Mouse (Mus musculus): ENCODE data around the gene Msi2. TPM values are rescaled to one million over a fixed set of nuclear protein-coding genes. Genes with fewer than 3 reads are reported as not detected.

Gene Msi2
- polyA plus RNA-seq, 1 experiment from 2014 or later, result 29.1 TPM

- H3K4me1 ChIP-seq, result peaks cover 49% of the 10 kb centered on the region
- no peak for ATAC-seq (replicated peaks; ENCODE audit: low FRiP score)
Measured at GRCm38 (mm10) chr11:88400235-88400634, 318.1 kb downstream of the Msi2 start.

GRCm38 (mm10) chr11:88399431-88399830 lies 318.9 kb downstream of the Msi2 start:
- Histone ChIP-seq H3K4me3 (replicated peaks) (no peak overlapping the region), H3K27ac (0 out of 2 replicates have a peak overlapping the region, but pooled peaks have one; percentile 54), H3K9ac (no peak overlapping the region), H3K27me3 (no peaks in the 10 kb centered on the region), H3K4me2 (no peak overlapping the region), H3K4me1 (peaks cover 48% of the 10 kb centered on the region), H3K36me3 (peaks cover 7% of the 10 kb centered on the region; the same call in 1 of the 2 replicates), H3K9me3 (replicated peaks) (no peaks in the 10 kb centered on the region)
- 32% methylated on average over 5 of the region's 5 CpGs for WGBS
- ATAC-seq (replicated peaks; ENCODE audit: low FRiP score), result no peak

More at GRCm38 (mm10) chr11:88400235-88400634, 318.1 kb downstream of the Msi2 start:
- no peaks in the 10 kb centered on the region for H3K9me3 ChIP-seq (replicated peaks)
- no peak overlapping the region for H3K27ac ChIP-seq
- H3K4me3 ChIP-seq (replicated peaks), result no peak overlapping the region
- H3K36me3 ChIP-seq, result peaks cover 6% of the 10 kb centered on the region; the same call in 1 of the 2 replicates
- H3K27me3 ChIP-seq, result no peaks in the 10 kb centered on the region
- no peak overlapping the region for H3K9ac ChIP-seq
- WGBS, result 89% methylated on average over 6 of the region's 6 CpGs
- H3K4me2 ChIP-seq, result no peak overlapping the region

- H3K9me3 ChIP-seq (replicated peaks), result no peaks in the 10 kb centered on the region
- H3K27ac ChIP-seq, result 0 out of 2 replicates have a peak overlapping the region, but pooled peaks have one; percentile 54
- H3K4me2 ChIP-seq, result no peak overlapping the region
- ATAC-seq (replicated peaks; ENCODE audit: low FRiP score), result no peak
- H3K4me1 ChIP-seq, result peaks cover 47% of the 10 kb centered on the region
- no peak overlapping the region for H3K9ac ChIP-seq
- H3K4me3 ChIP-seq (replicated peaks), result no peak overlapping the region
- H3K36me3 ChIP-seq, result peaks cover 11% of the 10 kb centered on the region; the same call in 1 of the 2 replicates
- no peaks in the 10 kb centered on the region for H3K27me3 ChIP-seq
- WGBS, result 80% methylated on average over 5 of the region's 5 CpGs
Measured at GRCm38 (mm10) chr11:88399028-88399427, 319.3 kb downstream of the Msi2 start.

GRCm38 (mm10) chr11:88395076-88395990 lies 323.0 kb downstream of the Msi2 start:
- Histone ChIP-seq H3K36me3 (peaks cover 24% of the 10 kb centered on the region; the same call in 1 of the 2 replicates), H3K4me2 (no peak overlapping the region), H3K9ac (no peak overlapping the region), H3K9me3 (replicated peaks) (no peaks in the 10 kb centered on the region), H3K4me3 (replicated peaks) (no peak overlapping the region), H3K27me3 (no peaks in the 10 kb centered on the region), H3K27ac (peak overlapping the region; percentile 46), H3K4me1 (peaks cover 33% of the 10 kb centered on the region)
- 55% methylated on average over 8 of the region's 8 CpGs for WGBS
- ATAC-seq (replicated peaks; ENCODE audit: low FRiP score), result no peak

GRCm38 (mm10) chr11:88394341-88395075 lies 323.8 kb downstream of the Msi2 start:
- ATAC-seq (replicated peaks; ENCODE audit: low FRiP score), result no peak
- Histone ChIP-seq H3K4me3 (replicated peaks) (no peak overlapping the region), H3K36me3 (peaks cover 23% of the 10 kb centered on the region; the same call in 1 of the 2 replicates), H3K9ac (no peak overlapping the region), H3K9me3 (replicated peaks) (no peaks in the 10 kb centered on the region), H3K4me1 (peaks cover 24% of the 10 kb centered on the region), H3K4me2 (no peak overlapping the region), H3K27me3 (no peaks in the 10 kb centered on the region), H3K27ac (peak overlapping the region; percentile 46)
- 65% methylated on average over 19 of the region's 19 CpGs for WGBS

GRCm38 (mm10) chr11:88392715-88393114 lies 325.6 kb downstream of the Msi2 start:
- Histone ChIP-seq H3K4me3 (replicated peaks) (no peak overlapping the region), H3K4me1 (peaks cover 18% of the 10 kb centered on the region), H3K27ac (no peak overlapping the region), H3K27me3 (no peaks in the 10 kb centered on the region), H3K9me3 (replicated peaks) (no peaks in the 10 kb centered on the region), H3K36me3 (peaks cover 23% of the 10 kb centered on the region; the same call in 1 of the 2 replicates), H3K4me2 (no peak overlapping the region), H3K9ac (no peak overlapping the region)
- WGBS, result 90% methylated on average over 10 of the region's 10 CpGs
- no peak for ATAC-seq (replicated peaks; ENCODE audit: low FRiP score)

GRCm38 (mm10) chr11:88391181-88391814 lies 327.0 kb downstream of the Msi2 start:
- Histone ChIP-seq H3K4me1 (peaks cover 18% of the 10 kb centered on the region), H3K9me3 (replicated peaks) (no peaks in the 10 kb centered on the region), H3K4me3 (replicated peaks) (no peak overlapping the region), H3K36me3 (peaks cover 22% of the 10 kb centered on the region; the same call in 1 of the 2 replicates), H3K27me3 (no peaks in the 10 kb centered on the region), H3K4me2 (no peak overlapping the region), H3K9ac (no peak overlapping the region), H3K27ac (no peak overlapping the region)
- no peak for ATAC-seq (replicated peaks; ENCODE audit: low FRiP score)
- WGBS, result 90% methylated on average over 8 of the region's 8 CpGs

GRCm38 (mm10) chr11:88389530-88389929 lies 328.8 kb downstream of the Msi2 start:
- no peak overlapping the region for H3K27ac ChIP-seq
- 70% methylated on average over 6 of the region's 6 CpGs for WGBS

GRCm38 (mm10) chr11:88386916-88387315 lies 331.4 kb downstream of the Msi2 start:
- 78% methylated on average over 4 of the region's 4 CpGs for WGBS
- ATAC-seq (replicated peaks; ENCODE audit: low FRiP score), result no peak
- Histone ChIP-seq H3K36me3 (peaks cover 42% of the 10 kb centered on the region), H3K4me3 (replicated peaks) (no peak overlapping the region), H3K27me3 (no peaks in the 10 kb centered on the region), H3K4me2 (no peak overlapping the region), H3K4me1 (peaks cover 9% of the 10 kb centered on the region; the same call in 1 of the 2 replicates), H3K9me3 (replicated peaks) (no peaks in the 10 kb centered on the region), H3K27ac (no peak overlapping the region), H3K9ac (no peak overlapping the region)

More at GRCm38 (mm10) chr11:88389530-88389929, 328.8 kb downstream of the Msi2 start:
- Histone ChIP-seq H3K4me1 (peaks cover 4% of the 10 kb centered on the region; the same call in 1 of the 2 replicates), H3K36me3 (peaks cover 40% of the 10 kb centered on the region), H3K4me3 (replicated peaks) (no peak overlapping the region), H3K4me2 (no peak overlapping the region), H3K9me3 (replicated peaks) (no peaks in the 10 kb centered on the region), H3K27me3 (no peaks in the 10 kb centered on the region), H3K9ac (no peak overlapping the region)
- no peak for ATAC-seq (replicated peaks; ENCODE audit: low FRiP score)

GRCm38 (mm10) chr11:88382449-88382848 lies 335.9 kb downstream of the Msi2 start:
- Histone ChIP-seq H3K4me1 (peaks cover 11% of the 10 kb centered on the region; the same call in 1 of the 2 replicates), H3K9ac (no peak overlapping the region), H3K4me2 (no peak overlapping the region), H3K4me3 (replicated peaks) (no peak overlapping the region), H3K27ac (no peak overlapping the region), H3K27me3 (no peaks in the 10 kb centered on the region), H3K9me3 (replicated peaks) (no peaks in the 10 kb centered on the region), H3K36me3 (peaks cover 58% of the 10 kb centered on the region)
- 56% methylated on average over 9 of the region's 9 CpGs for WGBS
- ATAC-seq (replicated peaks; ENCODE audit: low FRiP score), result no peak

GRCm38 (mm10) chr11:88381145-88381909 lies 337.0 kb downstream of the Msi2 start:
- Histone ChIP-seq H3K9me3 (replicated peaks) (no peaks in the 10 kb centered on the region), H3K9ac (no peak overlapping the region), H3K4me1 (peaks cover 11% of the 10 kb centered on the region; the same call in 1 of the 2 replicates), H3K27ac (no peak overlapping the region), H3K27me3 (no peaks in the 10 kb centered on the region), H3K4me2 (no peak overlapping the region), H3K4me3 (replicated peaks) (no peak overlapping the region), H3K36me3 (peaks cover 60% of the 10 kb centered on the region)
- 67% methylated on average over 11 of the region's 14 CpGs for WGBS
- ATAC-seq (replicated peaks; ENCODE audit: low FRiP score), result no peak

Data from kidney, embryonic 15.5 days (tissue).